Mouse (Mus musculus) lung, embryonic 14.5 days (tissue): ENCODE measurements around the gene Tspan33. TPM values are rescaled to one million over a fixed set of nuclear protein-coding genes. Genes with fewer than 3 reads are reported as not detected.

Experiments used
- ATAC-seq: fragments of 200-750 bp; cut with Nextera tagmentation; 2 replicates; pipeline ENCODE4 v1.8.0; 2017; ENCODE audit warnings: mild to moderate bottlenecking, moderate TSS enrichment, moderate library complexity; ENCODE audit not compliant: insufficient read depth
- DNase-seq: peaks from one replicate; pipeline ENCODE4 v3.0.0-alpha.2; 2015
- H3K27ac ChIP-seq: fragments of 300-500 bp; sonication (generic); 2 replicates; pipeline ENCODE4 v1.5.1; 2014; ENCODE audit warnings: low read depth, mild to moderate bottlenecking, moderate library complexity
- H3K27me3 ChIP-seq: fragments of 300-500 bp; sonication (generic); 2 replicates; pipeline ENCODE4 v1.6.1; 2014; ENCODE audit warnings: low read length, control low read depth; ENCODE audit not compliant: insufficient read depth
- H3K36me3 ChIP-seq: fragments of 300-500 bp; sonication (generic); 2 replicates; pipeline ENCODE4 v1.6.1; 2014; ENCODE audit warnings: control low read depth; ENCODE audit not compliant: insufficient read depth
- H3K4me1 ChIP-seq: fragments of 300-500 bp; sonication (generic); 2 replicates; pipeline ENCODE4 v1.6.1; 2014; ENCODE audit warnings: antibody characterized with exemption, control low read depth; ENCODE audit not compliant: insufficient read depth
- H3K4me2 ChIP-seq: fragments of 300-500 bp; sonication (generic); 2 replicates; pipeline ENCODE4 v1.6.1; 2014; ENCODE audit warnings: mild to moderate bottlenecking
- H3K4me3 ChIP-seq: fragments of 300-500 bp; sonication (generic); 2 replicates; pipeline ENCODE4 v1.5.1; 2014; ENCODE audit warnings: low read depth, low read length
- H3K9ac ChIP-seq: fragments of 300-500 bp; sonication (generic); 2 replicates; pipeline ENCODE4 v1.6.1; 2014
- H3K9me3 ChIP-seq: fragments of 300-500 bp; sonication (generic); 2 replicates; pipeline ENCODE4 v1.6.1; 2016; ENCODE audit warnings: low read depth, low read length, control low read depth
- CTCF ChIP-seq: IDR thresholded peaks from 2 replicates; pipeline ENCODE4 v1.5.1; 2016; ENCODE audit warnings: antibody characterized with exemption, low read depth
- whole genome bisulfite sequencing: fragments of 180-500 bp; shearing (Covaris S2); extraction: QIAGEN DNeasy Blood & Tissue Kit; methylation state at CpG from one replicate; pipeline ENCODE4 v1.1.7; 2014; 5-methylcytosine and 5-hydroxymethylcytosine counted together
- polyA plus RNA-seq: library from polyadenylated mRNA; unstranded; fragments of >200 nt; fragmentation: Nextera tagmentation; extraction: Ambion mirVana; gene quantifications from 2 replicates; pipeline ENCODE4 v1.2.1, GENCODE M21; 2014

Gene Tspan33
- polyA plus RNA-seq, 1 experiment from 2014 or later: 2.0 TPM

DNA sequence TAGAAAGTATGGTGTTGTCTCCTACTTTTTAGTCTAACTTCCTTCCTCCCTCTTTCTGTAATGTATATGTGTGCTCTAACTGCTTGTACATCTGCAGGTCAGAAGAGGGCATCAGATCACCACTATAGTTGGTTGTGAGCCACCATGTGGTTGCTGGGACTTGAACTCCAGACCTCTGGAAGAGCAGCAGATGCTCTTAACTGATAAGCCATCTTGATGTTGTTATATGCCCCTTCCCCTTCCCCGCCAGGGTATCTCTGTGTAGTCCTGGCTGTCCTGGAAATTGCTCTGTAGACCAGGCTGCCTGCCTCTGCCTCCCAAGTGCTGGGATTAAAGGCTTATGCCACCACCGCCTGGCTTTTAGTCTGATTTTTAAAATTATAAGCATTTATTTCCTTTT is 72.9 kb downstream of the Tspan33 start:
- no peaks in the 10 kb centered on the region for H3K27me3 ChIP-seq
- no peak for DNase-seq
- no peak overlapping the region for H3K9ac ChIP-seq
- no peak overlapping the region for H3K4me3 ChIP-seq
- no peak for ATAC-seq
- no peaks in the 10 kb centered on the region for H3K4me1 ChIP-seq
- TF ChIP-seq CTCF: no peak
- H3K4me2 ChIP-seq: no peak overlapping the region
- no peaks in the 10 kb centered on the region for H3K9me3 ChIP-seq
- H3K36me3 ChIP-seq: 0 out of 2 replicates have a peak, but pooled peaks cover 2% of the 10 kb centered on the region
- WGBS: 81% methylated on average over 2 of the region's 2 CpGs
- no peak overlapping the region for H3K27ac ChIP-seq

Other genes with a start within 250 kb of the Tspan33 start
- 182 and 184 TPM in 2 replicates for gene Atp6v1f, start 226.5 kb upstream of the Tspan33 start, polyA plus RNA-seq
- gene Atp6v1fnb, start 222.8 kb upstream of the Tspan33 start, polyA plus RNA-seq: not detected in 2 replicates
- gene Kcp, start 186.3 kb upstream of the Tspan33 start, polyA plus RNA-seq: 17.3 and 22.0 TPM in 2 replicates
- 3.7 and 4.2 TPM in 2 replicates for gene Irf5, start 167.6 kb upstream of the Tspan33 start, polyA plus RNA-seq
- gene Tnpo3, start 84.3 kb upstream of the Tspan33 start, polyA plus RNA-seq: 96.1 and 99.3 TPM in 2 replicates
- 60.9 and 69.1 TPM in 2 replicates for gene Smo, start 41.3 kb downstream of the Tspan33 start, polyA plus RNA-seq
- 10.1 and 12.4 TPM in 2 replicates for gene Ahcyl2, start 73.8 kb downstream of the Tspan33 start, polyA plus RNA-seq
- gene Strip2, start 222.8 kb downstream of the Tspan33 start, polyA plus RNA-seq: 0.33 and 0.84 TPM in 2 replicates